Mouse (Mus musculus) retina, postnatal 1 day (tissue): ENCODE data around the gene Acot12.

Experiments used
- DNase-seq: peaks from one replicate; pipeline ENCODE4 v3.0.0-alpha.2; 2012

Acot12 gene

GRCm38 (mm10) chr13:91827876-91828275, 86.6 kb downstream of the Acot12 start:
- no peak for DNase-seq
